Mouse (Mus musculus) limb, embryonic 11.5 days (tissue): ENCODE data around the gene Mul1. TPM values are rescaled to one million over a fixed set of nuclear protein-coding genes. Genes with fewer than 3 reads are reported as not detected.

Experiments
- ATAC-seq: fragments of 200-750 bp; cut with Nextera tagmentation; 2 replicates; pipeline ENCODE4 v1.8.0; 2017; ENCODE audit warnings: low read depth; ENCODE audit not compliant: insufficient number of reproducible peaks, low FRiP score, low TSS enrichment
- DNase-seq: peaks from one replicate; pipeline ENCODE4 v3.0.0-alpha.2; 2015; ENCODE audit warnings: low spot score
- H3K27ac ChIP-seq: fragments of 300-500 bp; sonication (generic); replicated peaks from 2 replicates; pipeline ENCODE4 v1.5.1; 2014; ENCODE audit warnings: low read depth, mild to moderate bottlenecking, low read length
- H3K27me3 ChIP-seq: fragments of 300-500 bp; sonication (generic); 2 replicates; pipeline ENCODE4 v1.6.1; 2014; ENCODE audit warnings: mild to moderate bottlenecking, low read length, mixed read lengths; ENCODE audit not compliant: control insufficient read depth, insufficient read depth
- H3K36me3 ChIP-seq: fragments of 300-500 bp; sonication (generic); 2 replicates; pipeline ENCODE4 v1.6.1; 2014; ENCODE audit warnings: mild to moderate bottlenecking, low read length, moderate library complexity, mixed read lengths; ENCODE audit not compliant: control insufficient read depth, insufficient read depth
- H3K4me1 ChIP-seq: fragments of 300-500 bp; sonication (generic); 2 replicates; pipeline ENCODE4 v1.6.1; 2014; ENCODE audit warnings: low read length, mixed read lengths; ENCODE audit not compliant: control insufficient read depth, insufficient read depth
- H3K4me2 ChIP-seq: fragments of 300-500 bp; sonication (generic); 2 replicates; pipeline ENCODE4 v1.6.1; 2014; ENCODE audit warnings: low read depth, mild to moderate bottlenecking, moderate library complexity; ENCODE audit not compliant: severe bottlenecking
- H3K4me3 ChIP-seq: fragments of 300-500 bp; sonication (generic); 2 replicates; pipeline ENCODE4 v1.5.1; 2014; ENCODE audit warnings: low read depth, low read length
- H3K9ac ChIP-seq: fragments of 300-500 bp; sonication (generic); 2 replicates; pipeline ENCODE4 v1.6.1; 2014; ENCODE audit warnings: mild to moderate bottlenecking, low read length
- H3K9me3 ChIP-seq: fragments of 300-500 bp; sonication (generic); 2 replicates; pipeline ENCODE4 v1.6.1; 2016; ENCODE audit warnings: low read length; ENCODE audit not compliant: control insufficient read depth
- WGBS: fragments of 180-500 bp; shearing (Covaris S2); extraction: QIAGEN DNeasy Blood & Tissue Kit; methylation state at CpG from one replicate; pipeline ENCODE4 v1.1.7; 2014; 5-methylcytosine and 5-hydroxymethylcytosine counted together
- polyA plus RNA-seq: library from polyadenylated mRNA; unstranded; fragments of >200 nt; fragmentation: Nextera tagmentation; extraction: Ambion mirVana; gene quantifications from 2 replicates; pipeline ENCODE4 v1.2.1, GENCODE M21; 2014

The Mul1 gene
- polyA plus RNA-seq, 1 experiment from 2014 or later, result 21.6 TPM

GRCm38 (mm10) chr4:138471241-138471640 lies 36.8 kb downstream of the Mul1 start:
- DNase-seq (no peak), ATAC-seq (no peak)
- Histone ChIP-seq H3K9ac (no peak overlapping the region), H3K4me1 (peaks cover 5% of the 10 kb centered on the region), H3K4me2 (no peak overlapping the region), H3K27ac (no peak overlapping the region), H3K27me3 (no peaks in the 10 kb centered on the region; the same call in 1 of the 2 replicates), H3K9me3 (no peaks in the 10 kb centered on the region), H3K4me3 (no peak overlapping the region), H3K36me3 (no peaks in the 10 kb centered on the region)
- 64% methylated on average over 7 of the region's 7 CpGs for WGBS

- Histone ChIP-seq H3K27ac (no peak overlapping the region), H3K4me3 (no peak overlapping the region), H3K4me1 (no peaks in the 10 kb centered on the region), H3K27me3 (no peaks in the 10 kb centered on the region), H3K9ac (no peak overlapping the region), H3K4me2 (no peak overlapping the region), H3K9me3 (no peaks in the 10 kb centered on the region), H3K36me3 (no peaks in the 10 kb centered on the region)
- no peak for DNase-seq
- 73% methylated on average over 7 of the region's 7 CpGs for WGBS
- ATAC-seq, result no peak
Observed at GRCm38 (mm10) chr4:138479595-138479994, 45.1 kb downstream of the Mul1 start.

GRCm38 (mm10) chr4:138480962-138481361 lies 46.5 kb downstream of the Mul1 start:
- 52% methylated on average over 9 of the region's 9 CpGs for WGBS
- no peak overlapping the region for H3K9ac ChIP-seq
- no peak overlapping the region for H3K4me3 ChIP-seq
- H3K27ac ChIP-seq, result no peak overlapping the region
- no peaks in the 10 kb centered on the region for H3K27me3 ChIP-seq
- ATAC-seq, result no peak
- H3K36me3 ChIP-seq, result no peaks in the 10 kb centered on the region
- no peaks in the 10 kb centered on the region for H3K9me3 ChIP-seq
- no peaks in the 10 kb centered on the region for H3K4me1 ChIP-seq
- H3K4me2 ChIP-seq, result no peak overlapping the region
- DNase-seq, result no peak

- Histone ChIP-seq H3K4me1 (no peaks in the 10 kb centered on the region), H3K9ac (no peak overlapping the region), H3K27ac (no peak overlapping the region), H3K4me3 (no peak overlapping the region), H3K27me3 (no peaks in the 10 kb centered on the region), H3K9me3 (no peaks in the 10 kb centered on the region), H3K4me2 (no peak overlapping the region), H3K36me3 (no peaks in the 10 kb centered on the region)
- DNase-seq, result no peak
- no peak for ATAC-seq
- 79% methylated on average over 8 of the region's 8 CpGs for WGBS
Observed at GRCm38 (mm10) chr4:138482721-138483120, 48.2 kb downstream of the Mul1 start.

- H3K9ac ChIP-seq, result no peak overlapping the region
- H3K27me3 ChIP-seq, result no peaks in the 10 kb centered on the region
- ATAC-seq (no peak), DNase-seq (no peak)
- H3K27ac ChIP-seq, result no peak overlapping the region
- H3K36me3 ChIP-seq, result no peaks in the 10 kb centered on the region
- no peaks in the 10 kb centered on the region for H3K4me1 ChIP-seq
- no peak overlapping the region for H3K4me2 ChIP-seq
- no peaks in the 10 kb centered on the region for H3K9me3 ChIP-seq
- no peak overlapping the region for H3K4me3 ChIP-seq
- WGBS, result 52% methylated on average over 8 of the region's 8 CpGs
Observed at GRCm38 (mm10) chr4:138488241-138488640, 53.8 kb downstream of the Mul1 start.

GRCm38 (mm10) chr4:138491088-138491487 lies 56.6 kb downstream of the Mul1 start:
- H3K36me3 ChIP-seq, result no peaks in the 10 kb centered on the region

More at GRCm38 (mm10) chr4:138491088-138491487, 56.6 kb downstream of the Mul1 start:
- no peak overlapping the region for H3K4me3 ChIP-seq
- DNase-seq (no peak), ATAC-seq (no peak)
- H3K27me3 ChIP-seq, result no peaks in the 10 kb centered on the region
- no peak overlapping the region for H3K27ac ChIP-seq
- no peaks in the 10 kb centered on the region for H3K9me3 ChIP-seq
- no peak overlapping the region for H3K9ac ChIP-seq
- peaks cover 9% of the 10 kb centered on the region for H3K4me1 ChIP-seq
- H3K4me2 ChIP-seq, result no peak overlapping the region
- WGBS, result 85% methylated on average over 4 of the region's 4 CpGs

Other genes starting within 250 kb of the Mul1 start
- 189 TPM in 2 replicates for gene Hp1bp3, start 218.4 kb upstream of the Mul1 start, polyA plus RNA-seq
- 1.3 and 1.4 TPM in 2 replicates for gene Sh2d5, start 184.3 kb upstream of the Mul1 start, polyA plus RNA-seq
- 0.68 and 0.70 TPM in 2 replicates for gene Kif17, start 184.2 kb upstream of the Mul1 start, polyA plus RNA-seq
- gene Ddost, start 129.9 kb upstream of the Mul1 start, polyA plus RNA-seq, result 258 and 272 TPM in 2 replicates
- 17.8 and 18.5 TPM in 2 replicates for gene Pink1, start 108.4 kb upstream of the Mul1 start, polyA plus RNA-seq
- 4.1 and 4.5 TPM in 2 replicates for gene Cda, start 66.7 kb upstream of the Mul1 start, polyA plus RNA-seq
- gene Fam43b, start 38.1 kb upstream of the Mul1 start, polyA plus RNA-seq, result not detected in 2 replicates
- gene Camk2n1, start 19.6 kb downstream of the Mul1 start, polyA plus RNA-seq, result 0.99 and 1.0 TPM in 2 replicates
- 0.11 TPM in 1 of 2 replicates, not detected in the other for gene Vwa5b1, start 201.2 kb downstream of the Mul1 start, polyA plus RNA-seq